Mouse (Mus musculus): Measurements from ENCODE around the gene Fyco1. TPM values are rescaled to one million over a fixed set of nuclear protein-coding genes. Genes with fewer than 3 reads are reported as not detected.

Fyco1 gene
- polyA plus RNA-seq, 1 experiment, result 8.7 TPM

GRCm38 (mm10) chr9:123844468-123844867 is 7.2 kb downstream of the Fyco1 start:
- Histone ChIP-seq H3K27me3 (ENCODE audit: control insufficient read depth, insufficient read depth, insufficient read length) (no peaks in the 10 kb centered on the region), H3K4me2 (ENCODE audit: low read depth) (peak overlapping the region; percentile 63), H3ac (ENCODE audit: control insufficient read depth, insufficient read length) (no peak overlapping the region), H3K4me3 (no peak overlapping the region), H3K36me3 (ENCODE audit: control insufficient read depth, insufficient read depth) (peaks cover 12% of the 10 kb centered on the region), H3K79me2 (ENCODE audit: control insufficient read depth, insufficient read depth) (peaks cover 14% of the 10 kb centered on the region)
- TF ChIP-seq MAX (IDR thresholded peaks at IDR 0.05; ENCODE audit: low read depth), result no peak
- no peak for TF ChIP-seq MYOG (IDR thresholded peaks at IDR 0.05; ENCODE audit: control insufficient read depth in 1 of 3, insufficient read depth in 1 of 3, insufficient read length in 2 of 3, low read depth in 2 of 3)
- no peak for TF ChIP-seq SRF (IDR thresholded peaks at IDR 0.05; ENCODE audit: control insufficient read depth, insufficient read length, low read depth)
- no peak for TF ChIP-seq MYOD1 (IDR thresholded peaks at IDR 0.05; ENCODE audit: control insufficient read depth in 1 of 3, insufficient read length in 2 of 3, low read depth in 2 of 3)
- no peak for TF ChIP-seq POLR2A (IDR thresholded peaks at IDR 0.05; ENCODE audit: insufficient read length, low read depth)
- TF ChIP-seq TCF12 (IDR thresholded peaks at IDR 0.05; ENCODE audit: insufficient read depth, poor library complexity, severe bottlenecking), result no peak
- TF ChIP-seq USF1 (IDR thresholded peaks at IDR 0.05; ENCODE audit: low read depth), result no peak
- no peak for TF ChIP-seq E2F4 (IDR thresholded peaks at IDR 0.05; ENCODE audit: insufficient read depth)
- no peak for TF ChIP-seq REST (IDR thresholded peaks at IDR 0.05; ENCODE audit: insufficient read depth, insufficient read length)
- no peak for TF ChIP-seq CEBPB (IDR thresholded peaks at IDR 0.05; ENCODE audit: insufficient read depth, poor library complexity, severe bottlenecking)
- no peak for TF ChIP-seq TCF3 (IDR thresholded peaks at IDR 0.05; ENCODE audit: insufficient read length, low read depth)
- no peak for TF ChIP-seq POLR2AphosphoS2 (IDR thresholded peaks at IDR 0.05; ENCODE audit: insufficient read length, low read depth)

- H3ac ChIP-seq (ENCODE audit: control insufficient read depth, insufficient read length), result no peak overlapping the region
- no peaks in the 10 kb centered on the region for H3K27me3 ChIP-seq (ENCODE audit: control insufficient read depth, insufficient read depth, insufficient read length)
- H3K4me3 ChIP-seq, result no peak overlapping the region
- H3K79me2 ChIP-seq (ENCODE audit: control insufficient read depth, insufficient read depth), result no peaks in the 10 kb centered on the region
- peaks cover 38% of the 10 kb centered on the region for H3K36me3 ChIP-seq (ENCODE audit: control insufficient read depth, insufficient read depth)
- no peak for TF ChIP-seq CEBPB (IDR thresholded peaks at IDR 0.05; ENCODE audit: insufficient read depth, poor library complexity, severe bottlenecking)
- no peak for TF ChIP-seq MYOD1 (IDR thresholded peaks at IDR 0.05; ENCODE audit: control insufficient read depth in 1 of 3, insufficient read length in 2 of 3, low read depth in 2 of 3)
- TF ChIP-seq TCF3 (IDR thresholded peaks at IDR 0.05; ENCODE audit: insufficient read length, low read depth), result no peak
- no peak for TF ChIP-seq MAX (IDR thresholded peaks at IDR 0.05; ENCODE audit: low read depth)
- TF ChIP-seq USF1 (IDR thresholded peaks at IDR 0.05; ENCODE audit: low read depth), result no peak
- TF ChIP-seq POLR2A (IDR thresholded peaks at IDR 0.05; ENCODE audit: insufficient read length, low read depth), result no peak
- TF ChIP-seq SRF (IDR thresholded peaks at IDR 0.05; ENCODE audit: control insufficient read depth, insufficient read length, low read depth), result no peak
- no peak for TF ChIP-seq MYOG (IDR thresholded peaks at IDR 0.05; ENCODE audit: control insufficient read depth in 1 of 3, insufficient read depth in 1 of 3, insufficient read length in 2 of 3, low read depth in 2 of 3)
- no peak for TF ChIP-seq REST (IDR thresholded peaks at IDR 0.05; ENCODE audit: insufficient read depth, insufficient read length)
- no peak overlapping the region for H3K4me2 ChIP-seq (ENCODE audit: low read depth)
Observed at GRCm38 (mm10) chr9:123840243-123840642, 11.5 kb downstream of the Fyco1 start.

GRCm38 (mm10) chr9:123835851-123836250 is 15.8 kb downstream of the Fyco1 start:
- no peak overlapping the region for H3K4me2 ChIP-seq (ENCODE audit: low read depth)
- H3K36me3 ChIP-seq (ENCODE audit: control insufficient read depth, insufficient read depth), result peaks cover 52% of the 10 kb centered on the region
- no peak overlapping the region for H3ac ChIP-seq (ENCODE audit: control insufficient read depth, insufficient read length)
- no peaks in the 10 kb centered on the region for H3K27me3 ChIP-seq (ENCODE audit: control insufficient read depth, insufficient read depth, insufficient read length)
- no peaks in the 10 kb centered on the region for H3K79me2 ChIP-seq (ENCODE audit: control insufficient read depth, insufficient read depth)
- H3K4me3 ChIP-seq, result no peak overlapping the region
- TF ChIP-seq TCF12 (IDR thresholded peaks at IDR 0.05; ENCODE audit: insufficient read depth, poor library complexity, severe bottlenecking), result no peak
- TF ChIP-seq MAX (IDR thresholded peaks at IDR 0.05; ENCODE audit: low read depth), result no peak
- no peak for TF ChIP-seq E2F4 (IDR thresholded peaks at IDR 0.05; ENCODE audit: insufficient read depth)
- no peak for TF ChIP-seq POLR2A (IDR thresholded peaks at IDR 0.05; ENCODE audit: insufficient read length, low read depth)
- no peak for TF ChIP-seq POLR2AphosphoS2 (IDR thresholded peaks at IDR 0.05; ENCODE audit: insufficient read length, low read depth)
- no peak for TF ChIP-seq CEBPB (IDR thresholded peaks at IDR 0.05; ENCODE audit: insufficient read depth, poor library complexity, severe bottlenecking)
- no peak for TF ChIP-seq MYOG (IDR thresholded peaks at IDR 0.05; ENCODE audit: control insufficient read depth in 1 of 3, insufficient read depth in 1 of 3, insufficient read length in 2 of 3, low read depth in 2 of 3)
- no peak for TF ChIP-seq SRF (IDR thresholded peaks at IDR 0.05; ENCODE audit: control insufficient read depth, insufficient read length, low read depth)
- TF ChIP-seq TCF3 (IDR thresholded peaks at IDR 0.05; ENCODE audit: insufficient read length, low read depth), result no peak
- TF ChIP-seq USF1 (IDR thresholded peaks at IDR 0.05; ENCODE audit: low read depth), result no peak
- TF ChIP-seq REST (IDR thresholded peaks at IDR 0.05; ENCODE audit: insufficient read depth, insufficient read length), result no peak
- no peak for TF ChIP-seq MYOD1 (IDR thresholded peaks at IDR 0.05; ENCODE audit: control insufficient read depth in 1 of 3, insufficient read length in 2 of 3, low read depth in 2 of 3)

GRCm38 (mm10) chr9:123828916-123829315 is 22.8 kb downstream of the Fyco1 start:
- no peak overlapping the region for H3K4me3 ChIP-seq
- no peaks in the 10 kb centered on the region for H3K79me2 ChIP-seq (ENCODE audit: control insufficient read depth, insufficient read depth)
- H3K36me3 ChIP-seq (ENCODE audit: control insufficient read depth, insufficient read depth), result peaks cover 35% of the 10 kb centered on the region
- no peak overlapping the region for H3K4me2 ChIP-seq (ENCODE audit: low read depth)
- no peak for TF ChIP-seq POLR2A (IDR thresholded peaks at IDR 0.05; ENCODE audit: insufficient read length, low read depth)
- no peak for TF ChIP-seq MYOG (IDR thresholded peaks at IDR 0.05; ENCODE audit: control insufficient read depth in 1 of 3, insufficient read depth in 1 of 3, insufficient read length in 2 of 3, low read depth in 2 of 3)
- no peak for TF ChIP-seq MYOD1 (IDR thresholded peaks at IDR 0.05; ENCODE audit: control insufficient read depth in 1 of 3, insufficient read length in 2 of 3, low read depth in 2 of 3)
- no peak for TF ChIP-seq USF1 (IDR thresholded peaks at IDR 0.05; ENCODE audit: low read depth)
- TF ChIP-seq TCF3 (IDR thresholded peaks at IDR 0.05; ENCODE audit: insufficient read length, low read depth), result no peak
- no peak for TF ChIP-seq TCF12 (IDR thresholded peaks at IDR 0.05; ENCODE audit: insufficient read depth, poor library complexity, severe bottlenecking)
- TF ChIP-seq MAX (IDR thresholded peaks at IDR 0.05; ENCODE audit: low read depth), result no peak
- TF ChIP-seq REST (IDR thresholded peaks at IDR 0.05; ENCODE audit: insufficient read depth, insufficient read length), result no peak
- no peak for TF ChIP-seq SRF (IDR thresholded peaks at IDR 0.05; ENCODE audit: control insufficient read depth, insufficient read length, low read depth)
- TF ChIP-seq E2F4 (IDR thresholded peaks at IDR 0.05; ENCODE audit: insufficient read depth), result no peak
- TF ChIP-seq POLR2AphosphoS2 (IDR thresholded peaks at IDR 0.05; ENCODE audit: insufficient read length, low read depth), result no peak
- TF ChIP-seq CEBPB (IDR thresholded peaks at IDR 0.05; ENCODE audit: insufficient read depth, poor library complexity, severe bottlenecking), result no peak
- no peaks in the 10 kb centered on the region for H3K27me3 ChIP-seq (ENCODE audit: control insufficient read depth, insufficient read depth, insufficient read length)
- H3ac ChIP-seq (ENCODE audit: control insufficient read depth, insufficient read length), result no peak overlapping the region
